23 mouse cellular contexts compared by ENCODE assay signal in genomic region chr10:120808167-120808566, GRCm38 (mm10).
A peak's percentile ranks its signal among the peaks of the same experiment; 100 is the strongest.
DNase-seq lines count a peak whose midpoint lies in the region; ATAC-seq and TF ChIP-seq lines count a peak whose summit lies in the region.
"Had no signal": no experiment of that assay in that cellular context is flagged by ENCODE, and none has a peak within 500 bp of the region (broad histone marks: within the 10 kb centered on the region; RNA-seq: fewer than 3 reads in every experiment).

No protein-coding gene starts in this region.

- TF ChIP-seq POLR2A in MEL (IDR thresholded peaks at IDR 0.05; ENCODE audit: control insufficient read depth in 1 of 2, insufficient read depth in 1 of 2, low read depth in 1 of 2, low read length in 2 of 2, poor library complexity in 1 of 2), result no peak

- H3K4me1 ChIP-seq in MEL (ENCODE audit: control insufficient read depth in 1 of 2, insufficient read depth in 2 of 2, low read length in 2 of 2), result peaks cover 6 to 17% of the 10 kb centered on the region in 2 experiments; a peak in 3 of 4 replicates

- no peak overlapping the region for H3K27ac ChIP-seq in MEL (ENCODE audit: control insufficient read depth, low read depth, low read length)
- H3K27ac ChIP-seq: embryonic facial prominence, embryonic 13.5 days; embryonic facial prominence, embryonic 15.5 days; forebrain, embryonic 12.5 days had no signal

- no peak for TF ChIP-seq EP300 in MEL (IDR thresholded peaks at IDR 0.05; ENCODE audit: low read depth in 1 of 2, low read length in 2 of 2)

- TF ChIP-seq RAD21 in MEL (IDR thresholded peaks at IDR 0.05; ENCODE audit: low read depth, low read length), result no peak

- no peak overlapping the region for H3K9ac ChIP-seq in MEL (ENCODE audit: control insufficient read depth, low read depth, low read length, poor library complexity, severe bottlenecking)
- H3K9ac ChIP-seq: embryonic facial prominence, embryonic 13.5 days; embryonic facial prominence, embryonic 15.5 days; forebrain, embryonic 12.5 days had no signal

- no peak overlapping the region for H3K4me3 ChIP-seq in MEL (ENCODE audit: control insufficient read depth in 1 of 2, insufficient read depth in 1 of 2, low read depth in 2 of 2, low read length in 2 of 2)
- H3K4me3 ChIP-seq: embryonic facial prominence, embryonic 13.5 days; embryonic facial prominence, embryonic 15.5 days; erythroblast, embryonic 14.5 days; forebrain, embryonic 10.5 days; forebrain, embryonic 12.5 days had no signal

- TF ChIP-seq CTCF in MEL (IDR thresholded peaks at IDR 0.05 in 2 of 3, conservative IDR thresholded peaks at IDR 0.05 in 1 of 3; ENCODE audit: control insufficient read depth in 1 of 3, insufficient read depth in 1 of 3, low read depth in 2 of 3, low read length in 3 of 3, poor library complexity in 1 of 3, severe bottlenecking in 1 of 3), result no peak

- H3K36me3 ChIP-seq in MEL (ENCODE audit: control insufficient read depth in 1 of 2, insufficient read depth in 2 of 2, low read length in 2 of 2), result peaks cover 0 to 23% of the 10 kb centered on the region in 2 experiments; a peak in 2 of 4 replicates
- H3K36me3 ChIP-seq: embryonic facial prominence, embryonic 13.5 days; embryonic facial prominence, embryonic 15.5 days; forebrain, embryonic 12.5 days had no signal

- DNase-seq in MEL (ENCODE audit: low read depth, low spot score), result peak; percentile 11
- no peak for DNase-seq in adrenal gland, postnatal 36 days
- DNase-seq in cerebellum, adult 8-10 months, result no peak
- DNase-seq: adrenal gland, adult 8-10 months; adrenal gland, postnatal 14 days; cerebellum, adult 11 months; cerebellum, adult 18-20 months; cerebellum, adult 9-10 months; cerebellum, postnatal 10 days; cerebellum, postnatal 25 days; embryo, embryonic 11 days had no signal

- H3K79me2 ChIP-seq in MEL (ENCODE audit: control insufficient read depth, insufficient read depth, low read length, poor library complexity), result no peaks in the 10 kb centered on the region

- 0 out of 2 replicates have a peak, but pooled peaks have one; percentile 31 for ATAC-seq in common myeloid progenitor, adult 5-6 weeks (replicated peaks; ENCODE audit: low read depth, poor library complexity, severe bottlenecking)
- ATAC-seq in megakaryocyte, adult 5-6 weeks (ENCODE audit: poor library complexity, severe bottlenecking), result peak; percentile 45; the same call in 1 of the 2 replicates
- ATAC-seq in megakaryocyte-erythroid progenitor cell, adult 5-6 weeks (replicated peaks; ENCODE audit: low FRiP score, low TSS enrichment, poor library complexity, severe bottlenecking), result no peak
- ATAC-seq: activated CD4-positive, CD25-positive, alpha-beta regulatory T cell, adult 4 months; forebrain, embryonic 14.5 days; forebrain, embryonic 16.5 days; Patski had no signal

- H3K9me3 ChIP-seq in MEL (replicated peaks; ENCODE audit: insufficient read depth, low read length), result no peaks in the 10 kb centered on the region
- H3K9me3 ChIP-seq: embryonic facial prominence, embryonic 13.5 days; embryonic facial prominence, embryonic 15.5 days; forebrain, embryonic 10.5 days; forebrain, embryonic 12.5 days had no signal

- H3K27me3 ChIP-seq in MEL (ENCODE audit: control insufficient read depth in 1 of 2, insufficient read depth in 2 of 2, low read length in 2 of 2), result no peaks in the 10 kb centered on the region
- H3K27me3 ChIP-seq: embryonic facial prominence, embryonic 13.5 days; embryonic facial prominence, embryonic 15.5 days; forebrain, embryonic 12.5 days; Patski had no signal

TF ChIP-seq in MEL, 35 proteins besides CTCF, POLR2A, EP300 and RAD21:
- TF ChIP-seq RCOR1 (IDR thresholded peaks at IDR 0.05; ENCODE audit: low read depth, low read length), result no peak
- no peak for TF ChIP-seq MXI1 (IDR thresholded peaks at IDR 0.05; ENCODE audit: low read depth, low read length)
- TF ChIP-seq BHLHE40 (IDR thresholded peaks at IDR 0.05; ENCODE audit: borderline replicate concordance, low read depth, low read length), result no peak
- TF ChIP-seq JUND (IDR thresholded peaks at IDR 0.05; ENCODE audit: low read depth, low read length), result no peak
